Mouse (Mus musculus): Measurements from ENCODE around the gene Jak2.

DNA sequence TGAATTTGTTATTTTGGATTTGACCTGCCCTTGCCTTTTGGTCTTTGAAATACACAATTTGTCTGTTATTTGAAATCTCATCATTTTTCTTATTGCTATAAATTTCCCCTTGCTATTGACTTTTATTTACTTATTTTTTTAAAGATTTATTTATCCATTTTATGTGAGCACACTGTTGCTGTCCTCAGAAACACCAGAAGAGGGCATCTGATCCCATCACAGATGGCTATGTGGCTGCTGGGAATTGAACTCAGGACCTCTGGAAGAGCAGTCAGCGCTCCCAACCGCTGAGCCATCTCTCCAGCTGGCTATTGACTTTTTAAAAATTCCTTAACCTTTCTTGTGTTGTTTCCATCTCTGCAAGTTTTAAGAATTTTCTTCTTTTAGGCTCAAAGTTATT, 85.0 kb downstream of the Jak2 start:
- TF ChIP-seq CTCF (IDR thresholded peaks at IDR 0.05) (peak; percentile 14), POLR2A (IDR thresholded peaks at IDR 0.05; ENCODE audit: insufficient read depth, low read depth, low read length) (no peak), EP300 (IDR thresholded peaks at IDR 0.05; ENCODE audit: insufficient read depth, low read depth, low read length) (no peak)
